In the genomic region with DNA sequence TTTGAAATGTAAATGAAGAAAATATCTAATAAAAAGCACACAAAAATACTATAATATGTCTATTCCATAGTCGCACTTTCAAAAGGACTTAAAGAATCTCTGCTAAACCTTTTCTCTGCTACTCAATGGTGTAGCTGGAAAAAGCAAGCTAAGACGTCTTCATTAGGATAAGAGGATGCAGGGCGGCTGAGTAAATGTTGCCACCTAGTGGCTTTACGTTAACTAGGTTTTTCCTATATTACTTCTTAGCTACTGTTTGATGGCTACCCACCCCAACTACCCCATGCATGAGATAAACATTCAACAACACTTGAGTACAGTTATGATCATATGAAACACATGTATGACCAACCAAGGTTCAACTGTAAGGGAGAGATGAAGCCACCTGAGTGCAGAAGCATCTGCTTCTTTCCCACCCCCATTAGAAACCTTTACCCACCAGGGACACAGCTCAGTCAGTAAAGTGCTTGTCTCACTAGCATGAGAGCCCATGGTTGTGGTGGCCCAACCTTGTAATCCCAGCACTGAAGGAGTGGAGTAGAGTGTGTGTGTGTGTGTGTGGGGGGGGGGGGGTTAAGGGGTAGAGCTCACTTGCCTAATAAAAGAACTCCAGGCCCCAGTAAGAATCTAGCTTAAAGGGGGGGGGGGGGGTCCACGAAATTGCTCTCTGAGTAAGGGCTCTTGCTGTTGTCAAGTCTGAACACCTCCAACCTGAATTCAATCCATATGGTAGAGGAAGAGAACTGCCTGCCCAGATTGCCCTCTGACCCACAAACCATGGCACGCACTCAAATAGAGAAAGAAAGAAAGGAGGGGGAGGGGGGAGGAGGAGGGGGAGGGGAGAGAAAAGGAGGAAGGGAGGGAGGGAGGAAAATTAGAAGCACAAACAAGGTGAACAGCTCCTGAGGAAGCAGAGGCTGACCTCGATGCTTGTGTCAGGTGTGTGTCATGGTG, we compare ENCODE assay signal across 10 mouse cellular contexts. TPM values are rescaled to one million over a fixed set of nuclear protein-coding genes. Genes with fewer than 3 reads are reported as not detected.
DNase-seq lines count a peak whose midpoint lies in the region; ATAC-seq and TF ChIP-seq lines count a peak whose summit lies in the region.
"Had no signal": no experiment of that assay in that cellular context is flagged by ENCODE, and none has a peak within 500 bp of the region (broad histone marks: within the 10 kb centered on the region; RNA-seq: fewer than 3 reads in every experiment).

No protein-coding gene starts in this region.

- TF ChIP-seq CTCF in intestine, postnatal 0 days (IDR thresholded peaks at IDR 0.05; ENCODE audit: low read depth): peak; percentile 87

- WGBS in intestine, postnatal 0 days: 51% methylated on average over 7 of the region's 7 CpGs

- 0 out of 2 replicates have a peak, but pooled peaks cover 2% of the 10 kb centered on the region for H3K36me3 ChIP-seq in intestine, postnatal 0 days (ENCODE audit: control insufficient read depth, insufficient read depth)

- DNase-seq in kidney, postnatal 10 days: peak; percentile 23
- no peak for DNase-seq in kidney, adult 9 months
- DNase-seq in CD4-positive, CD25-positive, alpha-beta regulatory T cell, adult 2 months (ENCODE audit: low read depth, low spot score): peak; percentile 73
- peak; percentile 70 for DNase-seq in ZHBTc4 (ENCODE audit: low read depth, low spot score)
- no peak for DNase-seq in heart, adult 8-10 months (ENCODE audit: low spot score)
- DNase-seq in cerebellum, adult 11 months: no peak

- H3K9ac ChIP-seq in intestine, postnatal 0 days (ENCODE audit: low read depth, low read length): no peak overlapping the region
- H3K9ac ChIP-seq: embryonic facial prominence, embryonic 13.5 days; liver, embryonic 15.5 days had no signal

- no peaks in the 10 kb centered on the region for H3K9me3 ChIP-seq in intestine, postnatal 0 days (ENCODE audit: control insufficient read depth)
- H3K9me3 ChIP-seq: embryonic facial prominence, embryonic 13.5 days; liver, embryonic 15.5 days had no signal

- no peak overlapping the region for H3K4me3 ChIP-seq in intestine, postnatal 0 days (ENCODE audit: low read depth, low read length)
- H3K4me3 ChIP-seq: embryonic facial prominence, embryonic 13.5 days; liver, embryonic 15.5 days had no signal

- no peak overlapping the region for H3K4me2 ChIP-seq in intestine, postnatal 0 days (replicated peaks; ENCODE audit: low read depth)
- H3K4me2 ChIP-seq: embryonic facial prominence, embryonic 13.5 days; liver, embryonic 15.5 days had no signal

- H3K4me1 ChIP-seq in intestine, postnatal 0 days (replicated peaks; ENCODE audit: control insufficient read depth, insufficient read depth, low read length): 0 out of 2 replicates have a peak, but pooled peaks cover 4% of the 10 kb centered on the region
- H3K4me1 ChIP-seq: embryonic facial prominence, embryonic 13.5 days; liver, embryonic 15.5 days had no signal

- H3K27ac ChIP-seq in intestine, postnatal 0 days (ENCODE audit: low read depth, low read length): no peak overlapping the region
- H3K27ac ChIP-seq: embryonic facial prominence, embryonic 13.5 days; liver, embryonic 15.5 days had no signal

- ATAC-seq in intestine, postnatal 0 days: no peak
- no peak for ATAC-seq in monocyte, adult 5-6 weeks (replicated peaks; ENCODE audit: insufficient number of reproducible peaks, low FRiP score, low TSS enrichment, poor library complexity, severe bottlenecking)

- no peaks in the 10 kb centered on the region for H3K27me3 ChIP-seq in intestine, postnatal 0 days (replicated peaks; ENCODE audit: control insufficient read depth, insufficient read depth, low read length)
- H3K27me3 ChIP-seq: embryonic facial prominence, embryonic 13.5 days; liver, embryonic 15.5 days had no signal

RNA-seq across cellular contexts. Expression of a gene that starts 27.6 kb away (rescaled TPM):
- polyA plus RNA-seq in intestine, postnatal 0 days (2015; fragmentation: Nextera tagmentation; extraction: Ambion mirVana): 16.0 and 16.6 TPM in 2 replicates
- total RNA-seq in monocyte, adult 5-6 weeks (2017): 40.6 to 78.6 TPM (median 70.4 TPM) in 3 replicates
- total RNA-seq in heart, adult 8-10 months (2022): 10 to 100 TPM; 75.5 to 80.0 (median 78.3) TPM

RNA-seq across cellular contexts. Expression of a gene that starts 52.0 kb away (rescaled TPM):
- 59.1 and 62.0 TPM in 2 replicates for polyA plus RNA-seq in intestine, postnatal 0 days (2015; fragmentation: Nextera tagmentation; extraction: Ambion mirVana)
- total RNA-seq in monocyte, adult 5-6 weeks (2017): 3.4 to 12.7 TPM (median 4.8 TPM) in 3 replicates
- total RNA-seq in heart, adult 8-10 months (2022): 1 to 10 TPM in 1 of 4 experiments, under 1 TPM in 3; 0.52 to 1.1 (median 0.82) TPM

Comparison
In these comparisons a context has a peak if more than half of its experiments do, and no peak if none do; other contexts are left out.
1. DNase-seq: peak in kidney, postnatal 10 days (single experiment), CD4-positive, CD25-positive, alpha-beta regulatory T cell, adult 2 months (single experiment) and ZHBTc4 (single experiment); none in kidney, adult 9 months (single experiment), heart, adult 8-10 months (single experiment) and cerebellum, adult 11 months (single experiment).